Mouse (Mus musculus): ENCODE results near the gene Dtx3.

- TF ChIP-seq ZNF384 (IDR thresholded peaks at IDR 0.05; ENCODE audit: low read depth, low read length) (no peak), CHD2 (IDR thresholded peaks at IDR 0.05; ENCODE audit: low read depth, low read length) (no peak), ZC3H11A (IDR thresholded peaks at IDR 0.05; ENCODE audit: borderline replicate concordance, low read depth, low read length) (no peak), MAFK (IDR thresholded peaks at IDR 0.05; ENCODE audit: insufficient read depth, low read depth, low read length) (no peak), HCFC1 (IDR thresholded peaks at IDR 0.05; ENCODE audit: borderline replicate concordance, insufficient read depth, low read length) (no peak)
Observed at GRCm38 (mm10) chr10:127213272-127213671, 17.7 kb upstream of the Dtx3 start.

All from ES-E14 (cell line).